Mouse (Mus musculus) thymus, adult 2 months (tissue): Measurements from ENCODE around the gene Kctd3. TPM values are rescaled to one million over a fixed set of nuclear protein-coding genes. Genes with fewer than 3 reads are reported as not detected.

ENCODE experiments used
- DNase-seq: peaks from one replicate; pipeline ENCODE4 v3.0.0; 2021
- H3K27ac ChIP-seq: fragments of 200-500 bp; 2 replicates; pipeline ENCODE4 v1.5.1; 2012; ENCODE audit warnings: low read length, control low read depth; ENCODE audit not compliant: control insufficient read depth, insufficient read depth
- H3K27me3 ChIP-seq: fragments of 200-500 bp; 2 replicates; pipeline ENCODE4 v1.6.1; 2012; ENCODE audit warnings: mild to moderate bottlenecking, low read length, moderate library complexity, mixed read lengths; ENCODE audit not compliant: control insufficient read depth, insufficient read depth
- H3K36me3 ChIP-seq: fragments of 200-500 bp; 2 replicates; pipeline ENCODE4 v1.6.1; 2012; ENCODE audit warnings: mild to moderate bottlenecking, low read length, moderate library complexity; ENCODE audit not compliant: control insufficient read depth, insufficient read depth
- H3K4me1 ChIP-seq: fragments of 200-500 bp; replicated peaks from 2 replicates; pipeline ENCODE4 v1.6.1; 2012; ENCODE audit warnings: low read length; ENCODE audit not compliant: control insufficient read depth, insufficient read depth
- H3K4me3 ChIP-seq: fragments of 200-500 bp; 2 replicates; pipeline ENCODE4 v1.5.1; 2012; ENCODE audit warnings: mild to moderate bottlenecking, low read length, control low read depth, moderate library complexity; ENCODE audit not compliant: control insufficient read depth, insufficient read depth
- CTCF ChIP-seq: fragments of 200-500 bp; IDR thresholded peaks from 2 replicates; pipeline ENCODE4 v1.5.1; 2012; ENCODE audit warnings: mild to moderate bottlenecking, control low read depth, low read length, moderate library complexity, borderline replicate concordance; ENCODE audit not compliant: control insufficient read depth, poor library complexity, insufficient read depth; ENCODE audit errors: extremely low read depth
- POLR2A ChIP-seq: fragments of 200-500 bp; IDR thresholded peaks from 2 replicates; pipeline ENCODE4 v1.6.1; 2012; ENCODE audit warnings: mild to moderate bottlenecking, low read length, control low read depth, moderate library complexity; ENCODE audit not compliant: control insufficient read depth, poor library complexity, insufficient read depth; ENCODE audit errors: extremely low read depth
- WGBS: fragments of 180-500 bp; shearing (Covaris S2); methylation state at CpG from one replicate; pipeline ENCODE4 v1.1.7; 2018; 5-methylcytosine and 5-hydroxymethylcytosine counted together
- polyA plus RNA-seq: library from polyadenylated mRNA; depleted of rRNA; stranded (reverse); fragments of >200 nt; gene quantifications from 2 replicates; pipeline ENCODE4 v1.2.3, GENCODE M21; 2012

Kctd3 gene
- polyA plus RNA-seq, 1 experiment = 46.5 TPM

- no peak overlapping the region for H3K4me3 ChIP-seq
- DNase-seq = no peak
- 90% methylated on average over 4 of the region's 4 CpGs for WGBS
- H3K27me3 ChIP-seq = no peaks in the 10 kb centered on the region
- TF ChIP-seq CTCF (no peak), POLR2A (no peak)
- H3K27ac ChIP-seq = no peak overlapping the region
- no peaks in the 10 kb centered on the region for H3K36me3 ChIP-seq
- no peaks in the 10 kb centered on the region for H3K4me1 ChIP-seq
Observed at GRCm38 (mm10) chr1:188952501-188952900, 55.1 kb downstream of the Kctd3 start.

DNA sequence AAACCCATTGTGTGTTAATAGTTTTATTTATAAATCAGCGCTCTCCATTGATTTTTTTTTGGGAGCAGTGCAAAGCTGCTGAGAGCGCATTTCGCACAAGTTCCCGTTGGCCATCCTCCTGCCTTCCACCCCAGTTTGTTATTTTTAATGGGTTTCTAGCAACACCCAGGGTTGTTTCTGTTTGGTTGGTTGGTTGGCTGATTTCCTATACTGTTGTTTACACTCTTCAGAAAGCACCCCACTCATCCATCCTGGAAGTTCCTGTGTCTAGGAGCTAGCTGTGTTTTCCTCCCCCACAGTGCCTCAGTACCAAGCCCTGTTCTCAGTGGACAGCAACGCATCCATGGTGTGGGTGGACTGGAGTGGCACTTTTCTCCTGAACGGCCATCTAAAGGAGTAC, 56.5 kb downstream of the Kctd3 start:
- no peak for DNase-seq
- WGBS = 96% methylated on average over 6 of the region's 6 CpGs
- H3K4me1 ChIP-seq = no peaks in the 10 kb centered on the region
- H3K27me3 ChIP-seq = no peaks in the 10 kb centered on the region
- no peak overlapping the region for H3K4me3 ChIP-seq
- H3K27ac ChIP-seq = no peak overlapping the region
- TF ChIP-seq CTCF (no peak), POLR2A (no peak)
- no peaks in the 10 kb centered on the region for H3K36me3 ChIP-seq

GRCm38 (mm10) chr1:188948276-188948675, 59.4 kb downstream of the Kctd3 start:
- no peaks in the 10 kb centered on the region for H3K4me1 ChIP-seq
- TF ChIP-seq POLR2A (no peak), CTCF (no peak)
- DNase-seq = no peak
- 12% methylated on average over 9 of the region's 9 CpGs for WGBS
- H3K36me3 ChIP-seq = no peaks in the 10 kb centered on the region
- no peaks in the 10 kb centered on the region for H3K27me3 ChIP-seq
- no peak overlapping the region for H3K4me3 ChIP-seq
- no peak overlapping the region for H3K27ac ChIP-seq

- TF ChIP-seq CTCF (no peak), POLR2A (no peak)
- Histone ChIP-seq H3K27ac (no peak overlapping the region), H3K36me3 (no peaks in the 10 kb centered on the region), H3K4me3 (no peak overlapping the region), H3K27me3 (no peaks in the 10 kb centered on the region), H3K4me1 (no peaks in the 10 kb centered on the region)
- 58% methylated on average over 5 of the region's 5 CpGs for WGBS
- DNase-seq = peak; percentile 34
Observed at GRCm38 (mm10) chr1:188947794-188948193, 59.8 kb downstream of the Kctd3 start.

DNA sequence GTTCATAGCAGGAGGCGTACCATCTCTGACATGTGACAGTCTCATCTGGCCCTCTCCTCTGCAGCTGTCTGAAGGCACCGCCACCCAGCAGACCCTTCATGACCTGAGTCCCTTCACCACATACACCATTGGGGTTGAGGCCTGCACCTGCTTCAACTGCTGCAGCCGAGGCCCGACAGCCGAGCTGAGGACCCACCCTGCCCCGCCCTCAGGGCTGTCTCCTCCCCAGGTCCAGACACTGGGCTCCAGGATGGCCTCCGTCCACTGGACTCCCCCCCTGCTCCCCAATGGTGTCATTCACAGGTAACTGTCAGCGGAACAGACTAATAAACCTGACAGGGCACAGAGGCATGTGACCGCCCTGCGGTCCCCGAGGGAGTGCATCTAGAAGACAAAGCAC, 60.8 kb downstream of the Kctd3 start:
- H3K36me3 ChIP-seq = no peaks in the 10 kb centered on the region
- TF ChIP-seq POLR2A = no peak
- H3K27ac ChIP-seq = no peak overlapping the region
- H3K4me1 ChIP-seq = no peaks in the 10 kb centered on the region
- DNase-seq = no peak
- 94% methylated on average over 11 of the region's 11 CpGs for WGBS
- H3K4me3 ChIP-seq = no peak overlapping the region
- no peaks in the 10 kb centered on the region for H3K27me3 ChIP-seq

DNA sequence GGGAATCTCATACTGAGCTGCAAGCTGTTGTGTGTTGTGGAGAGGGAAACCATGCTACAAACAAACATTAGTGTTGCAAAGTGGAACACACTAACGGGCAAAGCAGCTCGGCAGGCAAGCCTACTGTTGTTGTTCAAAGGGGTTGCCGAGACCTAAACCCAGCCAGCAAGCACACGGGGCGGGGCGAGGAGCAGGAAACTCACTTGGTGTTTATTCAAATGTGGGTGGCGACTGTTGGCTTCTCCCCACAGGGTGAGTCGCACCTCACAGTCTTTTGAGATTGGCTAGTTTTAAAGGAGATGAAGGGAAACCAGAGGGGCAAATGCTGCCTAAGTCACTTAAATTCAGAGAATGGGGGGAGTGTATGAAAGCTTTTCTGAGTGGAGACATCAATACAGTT, 62.3 kb downstream of the Kctd3 start:
- Histone ChIP-seq H3K27me3 (no peaks in the 10 kb centered on the region), H3K4me1 (no peaks in the 10 kb centered on the region), H3K36me3 (no peaks in the 10 kb centered on the region), H3K4me3 (no peak overlapping the region), H3K27ac (no peak overlapping the region)
- TF ChIP-seq POLR2A = no peak
- no peak for TF ChIP-seq CTCF
- DNase-seq = no peak
- 24% methylated on average over 8 of the region's 8 CpGs for WGBS

DNA sequence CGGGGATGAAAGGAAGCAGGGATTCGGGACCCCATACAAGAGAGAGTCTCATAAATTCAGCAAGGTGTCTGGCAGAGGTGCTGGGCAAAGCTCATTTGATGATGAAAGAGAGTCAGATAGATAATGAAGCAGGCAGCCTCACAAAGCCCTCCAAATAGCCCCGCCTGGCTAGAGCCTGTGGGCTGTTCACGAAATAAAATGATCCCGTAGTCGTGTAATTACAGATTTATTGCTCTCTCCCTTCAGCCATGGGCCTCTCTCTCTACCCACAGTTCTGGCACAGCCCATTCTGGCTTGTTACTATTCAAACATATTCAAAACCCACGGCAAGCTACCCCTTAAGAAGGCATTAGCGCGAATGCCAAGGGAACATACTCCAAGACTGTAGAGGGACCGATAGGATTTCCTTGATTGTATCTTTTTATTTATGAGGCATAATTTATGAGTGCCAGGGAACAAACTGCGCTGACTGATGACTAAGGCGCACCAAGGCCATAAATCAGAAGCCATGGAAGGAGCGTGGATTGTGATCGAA, 70.3 kb downstream of the Kctd3 start:
- H3K4me3 ChIP-seq = no peak overlapping the region
- H3K4me1 ChIP-seq = no peaks in the 10 kb centered on the region
- H3K27ac ChIP-seq = no peak overlapping the region
- TF ChIP-seq CTCF = no peak
- TF ChIP-seq POLR2A = no peak
- 80% methylated on average over 14 of the region's 14 CpGs for WGBS
- H3K27me3 ChIP-seq = no peaks in the 10 kb centered on the region
- H3K36me3 ChIP-seq = no peaks in the 10 kb centered on the region
- no peak for DNase-seq
